Comparison of ENCODE assay signal across 8 mouse cellular contexts in the genomic region with DNA sequence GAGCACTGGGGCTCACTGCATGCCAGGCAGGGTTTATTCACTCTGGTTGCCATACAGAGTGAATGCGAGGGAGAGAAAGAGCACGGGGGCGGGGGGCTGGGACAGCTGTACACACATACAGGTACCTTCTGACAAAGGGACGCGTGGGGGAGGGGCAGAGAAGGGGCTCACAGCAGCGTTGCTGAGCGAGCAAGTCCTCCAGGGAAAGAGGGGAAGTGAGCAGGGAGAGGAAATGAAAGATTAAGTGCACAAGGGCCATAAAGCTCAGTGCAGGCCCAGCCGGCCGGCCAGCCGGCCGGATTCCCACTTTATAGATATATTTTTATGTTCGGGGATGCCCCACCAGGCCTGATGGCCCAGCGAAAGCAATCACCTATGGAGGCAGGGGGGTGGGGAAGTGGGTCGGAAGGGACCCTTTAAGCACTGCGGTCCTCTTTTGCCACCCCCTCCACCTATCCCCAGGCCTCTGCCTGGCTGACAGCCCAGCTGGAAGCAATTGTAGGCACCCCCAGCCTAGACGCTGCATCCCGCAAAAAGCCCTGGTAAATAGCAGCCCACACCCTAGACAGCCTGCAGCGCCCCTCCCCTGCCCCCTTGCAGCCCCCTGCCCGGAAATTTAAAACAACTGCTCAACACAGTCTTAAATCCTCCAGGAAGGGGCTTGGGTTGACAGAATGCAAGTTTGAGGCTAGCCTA. TPM values are rescaled to one million over a fixed set of nuclear protein-coding genes. Genes with fewer than 3 reads are reported as not detected.
DNase-seq lines count a peak whose midpoint lies in the region; ATAC-seq and TF ChIP-seq lines count a peak whose summit lies in the region.

No protein-coding gene starts in this region.

- no peak overlapping the region for H3K4me3 ChIP-seq in forebrain, embryonic 15.5 days
- H3K4me3 ChIP-seq in limb, embryonic 14.5 days (replicated peaks; ENCODE audit: low read length): no peak overlapping the region
- no peak overlapping the region for H3K4me3 ChIP-seq in stomach, postnatal 0 days (ENCODE audit: low read depth, low read length)

- DNase-seq in right cerebral cortex, postnatal 4 days: peak; percentile 39
- no peak for DNase-seq in right cerebral cortex, adult 2 months (ENCODE audit: low spot score in 2 of 2)
- DNase-seq in limb, embryonic 14.5 days (ENCODE audit: low spot score): peak; percentile 57
- no peak for DNase-seq in stomach, postnatal 0 days (ENCODE audit: low spot score)
- DNase-seq in cerebellum, adult 8-10 months: no peak
- DNase-seq in ovary, adult 18-20 months (ENCODE audit: low spot score): no peak
- no peak for DNase-seq in lung, postnatal 10 days

- peak; percentile 44 for ATAC-seq in forebrain, embryonic 15.5 days (replicated peaks)
- ATAC-seq in limb, embryonic 14.5 days (ENCODE audit: low FRiP score, low read depth): peak; percentile 61
- no peak for ATAC-seq in stomach, postnatal 0 days (ENCODE audit: low FRiP score, low TSS enrichment)

- peak overlapping the region; percentile 44 for H3K27ac ChIP-seq in forebrain, embryonic 15.5 days (replicated peaks)
- peak overlapping the region; percentile 93 for H3K27ac ChIP-seq in limb, embryonic 14.5 days (replicated peaks; ENCODE audit: low read depth, low read length)
- H3K27ac ChIP-seq in stomach, postnatal 0 days (replicated peaks): peak overlapping the region; percentile 67

- TF ChIP-seq EP300 in stomach, postnatal 0 days (optimal IDR thresholded peaks at IDR 0.05): no peak

- no peak overlapping the region for H3K9ac ChIP-seq in forebrain, embryonic 15.5 days (replicated peaks)
- H3K9ac ChIP-seq in limb, embryonic 14.5 days (ENCODE audit: low read depth, low read length, severe bottlenecking): peak overlapping the region; percentile 38; the same call in 1 of the 2 replicates
- peak overlapping the region; percentile 27 for H3K9ac ChIP-seq in stomach, postnatal 0 days (ENCODE audit: low read length)

- TF ChIP-seq CTCF in stomach, postnatal 0 days (IDR thresholded peaks at IDR 0.05; ENCODE audit: low read depth): no peak

- H3K4me1 ChIP-seq in forebrain, embryonic 15.5 days: peaks cover 22% of the 10 kb centered on the region
- H3K4me1 ChIP-seq in limb, embryonic 14.5 days (ENCODE audit: control insufficient read depth, insufficient read depth, low read length): peaks cover 51% of the 10 kb centered on the region
- H3K4me1 ChIP-seq in stomach, postnatal 0 days (replicated peaks; ENCODE audit: control insufficient read depth, insufficient read depth): peaks cover 11% of the 10 kb centered on the region; the same call in 1 of the 2 replicates

- no peaks in the 10 kb centered on the region for H3K9me3 ChIP-seq in forebrain, embryonic 15.5 days
- no peaks in the 10 kb centered on the region for H3K9me3 ChIP-seq in limb, embryonic 14.5 days (ENCODE audit: control insufficient read depth, low read length)
- H3K9me3 ChIP-seq in stomach, postnatal 0 days (ENCODE audit: control insufficient read depth, low read length): no peaks in the 10 kb centered on the region

- no peaks in the 10 kb centered on the region for H3K36me3 ChIP-seq in forebrain, embryonic 15.5 days
- H3K36me3 ChIP-seq in limb, embryonic 14.5 days (ENCODE audit: control insufficient read depth, insufficient read depth, low read length): no peaks in the 10 kb centered on the region
- H3K36me3 ChIP-seq in stomach, postnatal 0 days (ENCODE audit: control insufficient read depth, insufficient read depth, low read length): no peaks in the 10 kb centered on the region

- H3K27me3 ChIP-seq in forebrain, embryonic 15.5 days: no peaks in the 10 kb centered on the region
- no peaks in the 10 kb centered on the region for H3K27me3 ChIP-seq in limb, embryonic 14.5 days (ENCODE audit: control insufficient read depth, insufficient read depth, low read length)
- H3K27me3 ChIP-seq in stomach, postnatal 0 days (ENCODE audit: control insufficient read depth, insufficient read depth, low read length): no peaks in the 10 kb centered on the region

- 7% methylated on average over 19 of the region's 19 CpGs for WGBS in forebrain, embryonic 15.5 days
- 4% methylated on average over 16 of the region's 19 CpGs for WGBS in limb, embryonic 14.5 days
- 23% methylated on average over 19 of the region's 19 CpGs for WGBS in stomach, postnatal 0 days

- no peak for TF ChIP-seq POLR2A in limb, embryonic 14.5 days (IDR thresholded peaks at IDR 0.05; ENCODE audit: borderline replicate concordance, extremely low read depth, insufficient read depth, insufficient read length)

- 0 out of 2 replicates have a peak overlapping the region, but pooled peaks have one; percentile 4 for H3K4me2 ChIP-seq in forebrain, embryonic 15.5 days (replicated peaks)
- peak overlapping the region; percentile 22 for H3K4me2 ChIP-seq in limb, embryonic 14.5 days (replicated peaks; ENCODE audit: low read depth, low read length, severe bottlenecking)
- no peak overlapping the region for H3K4me2 ChIP-seq in stomach, postnatal 0 days (replicated peaks; ENCODE audit: low read depth)

RNA-seq across cellular contexts. Expression of a gene that starts 44.9 kb away (rescaled TPM):
- polyA plus RNA-seq in forebrain, embryonic 15.5 days (2015; fragmentation: Nextera tagmentation; extraction: Ambion mirVana): 198 and 201 TPM in 2 replicates
- 191 and 202 TPM in 2 replicates for polyA plus RNA-seq in limb, embryonic 14.5 days (2012; rRNA removed)
- 94.3 and 115 TPM in 2 replicates for polyA plus RNA-seq in limb, embryonic 14.5 days (2014; fragmentation: Nextera tagmentation; extraction: Ambion mirVana)
- polyA plus RNA-seq in stomach, postnatal 0 days (2015; fragmentation: Nextera tagmentation; extraction: Ambion mirVana): 39.3 and 50.0 TPM in 2 replicates

Comparison
In these comparisons a context has a peak if more than half of its experiments do, and no peak if none do; other contexts are left out.
1. DNase-seq: peak in right cerebral cortex, postnatal 4 days (single experiment) and limb, embryonic 14.5 days (single experiment); none in right cerebral cortex, adult 2 months (0 of 2), stomach, postnatal 0 days (single experiment), cerebellum, adult 8-10 months (single experiment), ovary, adult 18-20 months (single experiment) and lung, postnatal 10 days (single experiment).
2. Peak in every context shown above with its lines, with median percentiles within 50 percentile points of each other: H3K27ac ChIP-seq.